Mouse (Mus musculus): ENCODE data around the gene Vgll4.
"Not testable (repeated sequence)": the region's sequence is repeated elsewhere in the genome, so short reads cannot be mapped to it uniquely, and the experiment has no call there.

Vgll4 gene

GRCm38 (mm10) chr6:114891771-114892170 is 78.0 kb downstream of the Vgll4 start:
- peak; percentile 93 for DNase-seq

GRCm38 (mm10) chr6:114891272-114891671 is 78.5 kb downstream of the Vgll4 start:
- DNase-seq: no peak

GRCm38 (mm10) chr6:114890411-114891115 is 79.2 kb downstream of the Vgll4 start:
- DNase-seq: peak; percentile 98

GRCm38 (mm10) chr6:114889971-114890370 is 79.8 kb downstream of the Vgll4 start:
- not testable (repeated sequence) for DNase-seq

GRCm38 (mm10) chr6:114888922-114889321 is 80.9 kb downstream of the Vgll4 start:
- peak; percentile 98 for DNase-seq

- DNase-seq: peak; percentile 96
These were observed 83.1 kb downstream of the Vgll4 start for GRCm38 (mm10) chr6:114886504-114887361.

GRCm38 (mm10) chr6:114886012-114886411 is 83.8 kb downstream of the Vgll4 start:
- peak; percentile 90 for DNase-seq

- peak; percentile 83 for DNase-seq
These were observed 84.7 kb downstream of the Vgll4 start for GRCm38 (mm10) chr6:114885129-114885528.

- DNase-seq: peak; percentile 98
These were observed 86.5 kb downstream of the Vgll4 start for GRCm38 (mm10) chr6:114883261-114883740.

- DNase-seq: no peak
These were observed 87.1 kb downstream of the Vgll4 start for GRCm38 (mm10) chr6:114882675-114883074.

- DNase-seq: peak; percentile 92
These were observed 87.6 kb downstream of the Vgll4 start for GRCm38 (mm10) chr6:114882212-114882611.

- DNase-seq: no peak
These were observed 89.0 kb downstream of the Vgll4 start for GRCm38 (mm10) chr6:114880798-114881197.

- DNase-seq: peak; percentile 95
These were observed 90.8 kb downstream of the Vgll4 start for GRCm38 (mm10) chr6:114878841-114879520.

GRCm38 (mm10) chr6:114876546-114876945 is 93.2 kb downstream of the Vgll4 start:
- DNase-seq: no peak

GRCm38 (mm10) chr6:114876033-114876432 is 93.8 kb downstream of the Vgll4 start:
- no peak for DNase-seq

- DNase-seq: peak; percentile 100
These were observed 94.7 kb downstream of the Vgll4 start for GRCm38 (mm10) chr6:114875018-114875558.

GRCm38 (mm10) chr6:114874138-114874928 is 95.5 kb downstream of the Vgll4 start:
- DNase-seq: peak; percentile 93

- no peak for DNase-seq
These were observed 96.0 kb downstream of the Vgll4 start for GRCm38 (mm10) chr6:114873808-114874137.

- no peak for DNase-seq
These were observed 98.7 kb downstream of the Vgll4 start for GRCm38 (mm10) chr6:114871010-114871660.

GRCm38 (mm10) chr6:114869501-114870076 is 100.2 kb downstream of the Vgll4 start:
- DNase-seq: peak; percentile 94

GRCm38 (mm10) chr6:114868656-114869055 is 101.1 kb downstream of the Vgll4 start:
- DNase-seq: no peak
